ENCODE assay signal across 35 mouse cellular contexts in the genomic region with DNA sequence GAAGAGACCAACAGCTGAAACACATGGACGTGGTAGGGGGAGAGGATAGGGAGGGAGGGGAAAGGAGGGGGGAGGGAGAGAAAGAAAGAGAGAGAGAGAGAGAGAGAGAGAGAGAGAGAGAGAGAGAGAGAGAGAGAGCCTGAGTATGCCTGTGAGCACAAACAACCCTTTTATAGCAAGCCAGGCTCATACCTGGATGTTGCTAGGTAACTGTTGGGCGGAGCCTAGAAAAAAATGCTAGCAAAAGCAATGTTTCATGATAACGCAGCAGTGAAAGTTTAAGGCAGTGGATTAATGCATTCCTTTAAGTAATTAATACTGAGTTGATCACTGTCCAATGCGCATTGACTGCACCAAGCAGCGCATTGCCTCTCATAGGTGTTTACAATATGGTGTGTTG. TPM values are rescaled to one million over a fixed set of nuclear protein-coding genes. Genes with fewer than 3 reads are reported as not detected.
DNase-seq lines count a peak whose midpoint lies in the region; ATAC-seq and TF ChIP-seq lines count a peak whose summit lies in the region.
"Had no signal": no experiment of that assay in that cellular context is flagged by ENCODE, and none has a peak within 500 bp of the region (broad histone marks: within the 10 kb centered on the region; RNA-seq: fewer than 3 reads in every experiment).

No protein-coding gene starts in this region.

- H3K36me3 ChIP-seq in midbrain, embryonic 11.5 days (ENCODE audit: control insufficient read depth, insufficient read depth, low read length), result no peaks in the 10 kb centered on the region
- no peaks in the 10 kb centered on the region for H3K36me3 ChIP-seq in midbrain, postnatal 0 days (ENCODE audit: insufficient read depth, low read length)
- H3K36me3 ChIP-seq in hindbrain, postnatal 0 days (ENCODE audit: insufficient read depth, low read length), result no peaks in the 10 kb centered on the region
- H3K36me3 ChIP-seq: forebrain, embryonic 12.5 days; heart, embryonic 12.5 days; hindbrain, embryonic 10.5 days; limb, embryonic 10.5 days; limb, embryonic 15.5 days; liver, embryonic 13.5 days; lung, embryonic 15.5 days; midbrain, embryonic 13.5 days had no signal

- WGBS in midbrain, embryonic 11.5 days, result 81% methylated on average over 5 of the region's 5 CpGs
- WGBS in midbrain, postnatal 0 days, result 78% methylated on average over 5 of the region's 5 CpGs
- WGBS in hindbrain, postnatal 0 days, result 74% methylated on average over 5 of the region's 5 CpGs

- ATAC-seq in midbrain, embryonic 11.5 days (ENCODE audit: low FRiP score), result no peak
- no peak for ATAC-seq in midbrain, postnatal 0 days (ENCODE audit: low FRiP score)
- no peak for ATAC-seq in hindbrain, postnatal 0 days
- ATAC-seq: CD4-positive, CD25-positive, alpha-beta regulatory T cell, adult 4 months; hindbrain, embryonic 16.5 days; midbrain, embryonic 13.5 days had no signal

- peak; percentile 30 to 36 for DNase-seq in kidney, postnatal 36 days
- DNase-seq in kidney, postnatal 10 days, result no peak
- DNase-seq in midbrain, embryonic 11.5 days (ENCODE audit: low spot score, missing footprints), result peak; percentile 37
- no peak for DNase-seq in midbrain, postnatal 0 days (ENCODE audit: low spot score)
- peak; percentile 58 for DNase-seq in lung, postnatal 36 days
- no peak for DNase-seq in hindbrain, postnatal 0 days (ENCODE audit: low spot score)
- no peak for DNase-seq in gastrocnemius, postnatal 10 days
- DNase-seq: adrenal gland, postnatal 14 days; cerebellum, adult 18-20 months; cerebellum, postnatal 10 days; gastrocnemius, postnatal 25 days; heart, adult 2 months; kidney, adult 8-10 months; layer of hippocampus, adult 9-11 months; liver, embryonic 13.5 days; retina, postnatal 1 day; right cerebral cortex, postnatal 14 days; thymus, adult 2 months; thymus, postnatal 36 days had no signal

- TF ChIP-seq CTCF in midbrain, postnatal 0 days (IDR thresholded peaks at IDR 0.05), result no peak
- TF ChIP-seq CTCF in hindbrain, postnatal 0 days (IDR thresholded peaks at IDR 0.05; ENCODE audit: low read depth), result no peak

- H3K9me3 ChIP-seq in midbrain, embryonic 11.5 days (ENCODE audit: control insufficient read depth, low read length), result no peaks in the 10 kb centered on the region
- H3K9me3 ChIP-seq in midbrain, postnatal 0 days (ENCODE audit: low read length), result no peaks in the 10 kb centered on the region
- no peaks in the 10 kb centered on the region for H3K9me3 ChIP-seq in hindbrain, postnatal 0 days (ENCODE audit: low read length)
- H3K9me3 ChIP-seq: forebrain, embryonic 12.5 days; heart, embryonic 12.5 days; hindbrain, embryonic 10.5 days; limb, embryonic 10.5 days; limb, embryonic 15.5 days; liver, embryonic 13.5 days; lung, embryonic 15.5 days; megakaryocyte, embryonic 14.5 days; midbrain, embryonic 13.5 days had no signal

- no peak overlapping the region for H3K9ac ChIP-seq in midbrain, embryonic 11.5 days (ENCODE audit: low read length)
- H3K9ac ChIP-seq in midbrain, postnatal 0 days (replicated peaks; ENCODE audit: low read length, poor library complexity, severe bottlenecking), result no peak overlapping the region
- H3K9ac ChIP-seq in hindbrain, postnatal 0 days (replicated peaks; ENCODE audit: low read length), result no peak overlapping the region
- H3K9ac ChIP-seq: forebrain, embryonic 12.5 days; heart, embryonic 12.5 days; limb, embryonic 15.5 days; liver, embryonic 13.5 days; lung, embryonic 15.5 days; midbrain, embryonic 13.5 days had no signal

- H3K27me3 ChIP-seq in midbrain, embryonic 11.5 days (ENCODE audit: control insufficient read depth, insufficient read depth, low read length), result no peaks in the 10 kb centered on the region
- H3K27me3 ChIP-seq in midbrain, postnatal 0 days (ENCODE audit: insufficient read depth, low read length), result no peaks in the 10 kb centered on the region
- H3K27me3 ChIP-seq in hindbrain, postnatal 0 days (ENCODE audit: insufficient read depth, low read length), result no peaks in the 10 kb centered on the region
- H3K27me3 ChIP-seq: forebrain, embryonic 12.5 days; heart, embryonic 12.5 days; limb, embryonic 15.5 days; liver, embryonic 13.5 days; lung, embryonic 15.5 days; midbrain, embryonic 13.5 days had no signal

- H3K4me3 ChIP-seq in midbrain, embryonic 11.5 days (ENCODE audit: low read depth, low read length), result no peak overlapping the region
- no peak overlapping the region for H3K4me3 ChIP-seq in midbrain, postnatal 0 days (ENCODE audit: low read depth, low read length)
- no peak overlapping the region for H3K4me3 ChIP-seq in hindbrain, postnatal 0 days (ENCODE audit: low read length)
- H3K4me3 ChIP-seq: erythroblast, embryonic 14.5 days; forebrain, embryonic 12.5 days; heart, adult 2 months; heart, embryonic 12.5 days; hindbrain, embryonic 10.5 days; limb, embryonic 10.5 days; limb, embryonic 15.5 days; liver, embryonic 13.5 days; lung, embryonic 15.5 days; megakaryocyte, embryonic 14.5 days; midbrain, embryonic 13.5 days had no signal

- H3K4me1 ChIP-seq in midbrain, embryonic 11.5 days (ENCODE audit: control insufficient read depth, insufficient read depth, low read length), result no peaks in the 10 kb centered on the region
- no peaks in the 10 kb centered on the region for H3K4me1 ChIP-seq in midbrain, postnatal 0 days (ENCODE audit: insufficient read depth, low read length)
- H3K4me1 ChIP-seq in hindbrain, postnatal 0 days (ENCODE audit: insufficient read depth, low read length), result no peaks in the 10 kb centered on the region
- H3K4me1 ChIP-seq: forebrain, embryonic 12.5 days; heart, embryonic 12.5 days; limb, embryonic 10.5 days; liver, embryonic 13.5 days; lung, embryonic 15.5 days; midbrain, embryonic 13.5 days had no signal

- no peak overlapping the region for H3K27ac ChIP-seq in midbrain, embryonic 11.5 days (ENCODE audit: low read depth, low read length)
- no peak overlapping the region for H3K27ac ChIP-seq in midbrain, postnatal 0 days (ENCODE audit: low read depth, low read length)
- no peak overlapping the region for H3K27ac ChIP-seq in hindbrain, postnatal 0 days
- H3K27ac ChIP-seq: forebrain, embryonic 12.5 days; heart, adult 2 months; hindbrain, embryonic 10.5 days; kidney, postnatal 0 days; limb, embryonic 10.5 days; limb, embryonic 15.5 days; liver, embryonic 13.5 days; lung, embryonic 15.5 days; midbrain, embryonic 13.5 days had no signal

- no peak overlapping the region for H3K4me2 ChIP-seq in midbrain, embryonic 11.5 days
- H3K4me2 ChIP-seq in midbrain, postnatal 0 days (ENCODE audit: low read depth, low read length, poor library complexity, severe bottlenecking), result no peak overlapping the region
- no peak overlapping the region for H3K4me2 ChIP-seq in hindbrain, postnatal 0 days (ENCODE audit: low read depth, low read length)
- H3K4me2 ChIP-seq: forebrain, embryonic 12.5 days; heart, embryonic 12.5 days; limb, embryonic 15.5 days; liver, embryonic 13.5 days; lung, embryonic 15.5 days; midbrain, embryonic 13.5 days had no signal

RNA-seq across cellular contexts. Expression of gene Pjvk, which starts 6.4 kb away (rescaled TPM):
- 0.55 and 0.75 TPM in 2 replicates for polyA plus RNA-seq in midbrain, embryonic 11.5 days (2014; fragmentation: Nextera tagmentation; extraction: Ambion mirVana)
- 0.19 TPM in 1 of 2 replicates, not detected in the other for total RNA-seq in midbrain, postnatal 0 days (2014; rRNA removed)
- polyA plus RNA-seq in midbrain, postnatal 0 days (2015; fragmentation: Nextera tagmentation; extraction: Ambion mirVana), result 1.2 and 1.3 TPM in 2 replicates
- total RNA-seq in hindbrain, postnatal 0 days (2014; rRNA removed), result 0.18 and 0.37 TPM in 2 replicates
- 0.63 and 1.5 TPM in 2 replicates for polyA plus RNA-seq in hindbrain, postnatal 0 days (2015; fragmentation: Nextera tagmentation; extraction: Ambion mirVana)
- not detected for total RNA-seq in gastrocnemius, postnatal 10 days (2021)
- total RNA-seq: adrenal gland, postnatal 14 days; common myeloid progenitor, adult 5-6 weeks; gastrocnemius, postnatal 25 days; heart, adult 2 months; monocyte, adult 5-6 weeks had no signal
- polyA plus RNA-seq: CD4-positive, CD25-positive, alpha-beta regulatory T cell, adult 4 months; embryonic facial prominence, embryonic 14.5 days; erythroblast, embryonic 14.5 days; heart, embryonic 12.5 days; liver, embryonic 13.5 days; small intestine, adult 2 months; thymus, adult 2 months had no signal

RNA-seq across cellular contexts. Expression of gene Prkra, which starts 6.8 kb away (rescaled TPM):
- polyA plus RNA-seq in midbrain, embryonic 11.5 days (2014; fragmentation: Nextera tagmentation; extraction: Ambion mirVana), result 90.9 and 106 TPM in 2 replicates
- 93.6 and 117 TPM in 2 replicates for total RNA-seq in midbrain, postnatal 0 days (2014; rRNA removed)
- 109 and 113 TPM in 2 replicates for polyA plus RNA-seq in midbrain, postnatal 0 days (2015; fragmentation: Nextera tagmentation; extraction: Ambion mirVana)
- 80.1 and 82.9 TPM in 2 replicates for total RNA-seq in hindbrain, postnatal 0 days (2014; rRNA removed)
- 104 and 105 TPM in 2 replicates for polyA plus RNA-seq in hindbrain, postnatal 0 days (2015; fragmentation: Nextera tagmentation; extraction: Ambion mirVana)
- total RNA-seq in gastrocnemius, postnatal 10 days (2021), result 10 to 100 TPM; 10.3 to 13.4 TPM

RNA-seq across cellular contexts. Expression of gene Fkbp7, which starts 18.3 kb away (rescaled TPM):
- 18.2 and 20.3 TPM in 2 replicates for polyA plus RNA-seq in midbrain, embryonic 11.5 days (2014; fragmentation: Nextera tagmentation; extraction: Ambion mirVana)
- total RNA-seq in midbrain, postnatal 0 days (2014; rRNA removed), result 7.8 and 11.9 TPM in 2 replicates
- polyA plus RNA-seq in midbrain, postnatal 0 days (2015; fragmentation: Nextera tagmentation; extraction: Ambion mirVana), result 11.6 and 13.5 TPM in 2 replicates
- 2.7 and 5.9 TPM in 2 replicates for total RNA-seq in hindbrain, postnatal 0 days (2014; rRNA removed)
- 15.5 and 16.8 TPM in 2 replicates for polyA plus RNA-seq in hindbrain, postnatal 0 days (2015; fragmentation: Nextera tagmentation; extraction: Ambion mirVana)
- 10 to 100 TPM; 26.9 to 40.5 TPM for total RNA-seq in gastrocnemius, postnatal 10 days (2021)

RNA-seq across cellular contexts. Expression of gene Plekha3, which starts 20.4 kb away (rescaled TPM):
- polyA plus RNA-seq in midbrain, embryonic 11.5 days (2014; fragmentation: Nextera tagmentation; extraction: Ambion mirVana), result 11.7 and 12.9 TPM in 2 replicates
- 19.9 and 22.1 TPM in 2 replicates for total RNA-seq in midbrain, postnatal 0 days (2014; rRNA removed)
- polyA plus RNA-seq in midbrain, postnatal 0 days (2015; fragmentation: Nextera tagmentation; extraction: Ambion mirVana), result 6.9 and 8.7 TPM in 2 replicates
- 14.5 and 23.3 TPM in 2 replicates for total RNA-seq in hindbrain, postnatal 0 days (2014; rRNA removed)
- 8.7 and 9.7 TPM in 2 replicates for polyA plus RNA-seq in hindbrain, postnatal 0 days (2015; fragmentation: Nextera tagmentation; extraction: Ambion mirVana)
- 1 to 10 TPM; 7.2 to 8.4 TPM for total RNA-seq in gastrocnemius, postnatal 10 days (2021)

Comparison
In these comparisons a context has a peak if more than half of its experiments do, and no peak if none do; other contexts are left out.
1. DNase-seq: peak in kidney, postnatal 36 days (2 of 2), midbrain, embryonic 11.5 days (single experiment) and lung, postnatal 36 days (single experiment); none in kidney, postnatal 10 days (single experiment), midbrain, postnatal 0 days (single experiment), hindbrain, postnatal 0 days (single experiment) and gastrocnemius, postnatal 10 days (single experiment).